Comparison of ENCODE assay signal across 19 mouse cellular contexts in genomic region chr4:125600642-125601041, GRCm38 (mm10).
"Had no signal": no experiment of that assay in that cellular context is flagged by ENCODE, and none has a peak within 500 bp of the region (broad histone marks: within the 10 kb centered on the region; RNA-seq: fewer than 3 reads in every experiment).

No protein-coding gene starts in this region.

- H3K36me3 ChIP-seq: kidney, embryonic 15.5 days; limb, embryonic 10.5 days; limb, embryonic 13.5 days; liver, embryonic 12.5 days; liver, embryonic 15.5 days; lung, embryonic 15.5 days; midbrain, embryonic 15.5 days had no signal

- H3K27me3 ChIP-seq: liver, embryonic 15.5 days; lung, embryonic 15.5 days; midbrain, embryonic 15.5 days had no signal

- DNase-seq: kidney, adult 2 months; kidney, postnatal 10 days; kidney, postnatal 4 days; liver; lung, adult 18-20 months; lung, postnatal 10 days; lung, postnatal 36 days; right cerebral cortex, postnatal 4 days; thymus, postnatal 25 days had no signal

- H3K9me3 ChIP-seq: kidney, embryonic 15.5 days; limb, embryonic 10.5 days; limb, embryonic 13.5 days; liver, embryonic 12.5 days; liver, embryonic 15.5 days; lung, embryonic 15.5 days; midbrain, embryonic 15.5 days had no signal

- H3K4me1 ChIP-seq: kidney, embryonic 15.5 days; liver, embryonic 12.5 days; liver, embryonic 15.5 days; lung, embryonic 15.5 days; megakaryocyte, embryonic 14.5 days had no signal

- H3K4me2 ChIP-seq: kidney, embryonic 15.5 days; limb, embryonic 13.5 days; liver, embryonic 12.5 days; liver, embryonic 15.5 days; lung, embryonic 15.5 days; midbrain, embryonic 11.5 days; midbrain, embryonic 15.5 days had no signal

- ATAC-seq: liver, embryonic 12.5 days; midbrain, embryonic 15.5 days had no signal

- H3K4me3 ChIP-seq: kidney, embryonic 15.5 days; limb, embryonic 10.5 days; limb, embryonic 13.5 days; liver, embryonic 12.5 days; liver, embryonic 15.5 days; lung, embryonic 15.5 days; megakaryocyte, embryonic 14.5 days; midbrain, embryonic 15.5 days had no signal

- H3K27ac ChIP-seq: kidney, embryonic 15.5 days; limb, embryonic 10.5 days; limb, embryonic 13.5 days; liver, embryonic 12.5 days; liver, embryonic 15.5 days; lung, embryonic 15.5 days; midbrain, embryonic 15.5 days; stomach, postnatal 0 days had no signal

- H3K9ac ChIP-seq: kidney, embryonic 15.5 days; limb, embryonic 13.5 days; liver, embryonic 12.5 days; liver, embryonic 15.5 days; lung, embryonic 15.5 days; midbrain, embryonic 15.5 days had no signal
